Mouse (Mus musculus) heart, embryonic 15.5 days (tissue): ENCODE measurements around the gene Ttc39a. TPM values are rescaled to one million over a fixed set of nuclear protein-coding genes. Genes with fewer than 3 reads are reported as not detected.

ENCODE experiments used
- ATAC-seq: fragments of 200-750 bp; cut with Nextera tagmentation; replicated peaks from 2 replicates; pipeline ENCODE4 v1.8.0; 2017; ENCODE audit warnings: low read depth, moderate TSS enrichment; ENCODE audit not compliant: insufficient number of reproducible peaks, insufficient read depth, low FRiP score
- H3K27ac ChIP-seq: fragments of 300-500 bp; sonication (generic); 2 replicates; pipeline ENCODE4 v1.5.1; 2015; ENCODE audit warnings: mild to moderate bottlenecking, inconsistent platforms
- H3K27me3 ChIP-seq: fragments of 300-500 bp; sonication (generic); 2 replicates; pipeline ENCODE4 v1.6.1; 2015; ENCODE audit warnings: inconsistent platforms
- H3K36me3 ChIP-seq: fragments of 300-500 bp; sonication (generic); 2 replicates; pipeline ENCODE4 v1.6.1; 2015; ENCODE audit warnings: mild to moderate bottlenecking, inconsistent platforms
- H3K4me1 ChIP-seq: fragments of 300-500 bp; sonication (generic); replicated peaks from 2 replicates; pipeline ENCODE4 v1.6.1; 2015; ENCODE audit warnings: inconsistent platforms
- H3K4me2 ChIP-seq: fragments of 300-500 bp; sonication (generic); 2 replicates; pipeline ENCODE4 v1.6.1; 2015; ENCODE audit warnings: inconsistent platforms, mild to moderate bottlenecking, moderate library complexity
- H3K4me3 ChIP-seq: fragments of 300-500 bp; sonication (generic); 2 replicates; pipeline ENCODE4 v1.5.1; 2015; ENCODE audit warnings: mild to moderate bottlenecking, inconsistent platforms
- H3K9ac ChIP-seq: fragments of 300-500 bp; sonication (generic); 2 replicates; pipeline ENCODE4 v1.6.1; 2015; ENCODE audit warnings: mild to moderate bottlenecking, inconsistent platforms
- H3K9me3 ChIP-seq: fragments of 300-500 bp; sonication (generic); replicated peaks from 2 replicates; pipeline ENCODE4 v1.6.1; 2016; ENCODE audit warnings: inconsistent platforms
- polyA plus RNA-seq: library from polyadenylated mRNA; unstranded; fragments of >200 nt; fragmentation: Nextera tagmentation; extraction: Ambion mirVana; gene quantifications from 2 replicates; pipeline ENCODE4 v1.2.1, GENCODE M21; 2015

The Ttc39a gene
- polyA plus RNA-seq, 1 experiment from 2014 or later, result 5.9 TPM

- Histone ChIP-seq H3K4me2 (no peak overlapping the region), H3K9me3 (no peaks in the 10 kb centered on the region), H3K36me3 (no peaks in the 10 kb centered on the region), H3K9ac (no peak overlapping the region), H3K27me3 (no peaks in the 10 kb centered on the region), H3K27ac (no peak overlapping the region), H3K4me3 (no peak overlapping the region), H3K4me1 (no peaks in the 10 kb centered on the region)
- ATAC-seq, result no peak
These were observed 87.2 kb downstream of the Ttc39a start for GRCm38 (mm10) chr4:109493581-109493980.

Other genes with a start within 250 kb of the Ttc39a start
- gene Osbpl9, start 204.4 kb upstream of the Ttc39a start, polyA plus RNA-seq, result 48.6 and 50.7 TPM in 2 replicates
- 0.11 and 0.19 TPM in 2 replicates for gene Calr4, start 172.1 kb upstream of the Ttc39a start, polyA plus RNA-seq
- 27.7 and 28.3 TPM in 2 replicates for gene Eps15, start 126.4 kb upstream of the Ttc39a start, polyA plus RNA-seq
- 45.8 and 48.0 TPM in 2 replicates for gene Rnf11, start 78.1 kb downstream of the Ttc39a start, polyA plus RNA-seq
- not detected in 2 replicates for gene 4930522H14Rik, start 124.7 kb downstream of the Ttc39a start, polyA plus RNA-seq